Mouse (Mus musculus): ENCODE measurements around the gene Sult1a1. TPM values are rescaled to one million over a fixed set of nuclear protein-coding genes. Genes with fewer than 3 reads are reported as not detected.

The Sult1a1 gene
- polyA plus RNA-seq, 1 experiment from 2014 or later, result 0.79 TPM

DNA sequence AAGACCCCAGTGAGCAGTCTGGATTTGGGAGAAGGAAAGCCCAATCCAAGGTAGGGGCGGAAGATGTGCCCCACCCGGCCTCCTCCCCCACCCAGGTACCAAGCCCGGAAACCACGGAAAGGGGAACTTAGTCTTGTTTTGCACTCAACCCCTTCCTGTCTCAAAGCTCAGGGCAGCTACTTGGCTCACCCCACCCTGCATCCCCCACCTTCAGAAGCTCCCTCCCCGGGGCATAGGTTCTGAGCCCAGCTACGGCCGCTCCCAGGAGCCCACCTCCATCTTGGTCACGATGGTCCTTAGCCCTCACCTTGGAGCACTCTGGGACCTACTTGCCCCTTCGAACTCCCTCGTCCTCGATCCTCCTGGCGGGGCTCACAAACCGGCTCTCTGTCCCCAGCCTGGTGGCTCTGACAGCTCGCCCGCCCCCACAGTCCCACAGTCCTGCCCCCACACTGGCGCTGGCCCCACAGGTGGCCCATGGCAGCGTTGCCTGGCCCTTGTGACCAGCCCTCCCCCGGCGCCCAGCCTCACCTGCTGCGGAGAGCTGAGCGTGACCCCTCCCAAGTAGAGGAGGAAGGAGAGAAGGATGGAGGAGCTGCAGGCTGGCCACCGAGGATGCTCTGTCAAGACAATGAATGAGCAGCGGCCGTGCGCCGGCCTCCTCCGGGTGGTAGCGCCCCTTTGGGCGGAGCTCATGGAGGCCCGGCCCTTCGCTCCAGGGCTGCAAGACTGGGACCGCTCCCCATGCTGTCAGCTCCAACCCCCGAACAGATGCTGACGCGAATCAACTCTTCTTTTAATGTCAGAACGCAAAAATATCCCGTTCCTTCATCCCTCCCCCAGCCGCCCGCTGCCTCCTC lies 28.1 kb upstream of the Sult1a1 start:
- peak overlapping the region; percentile 77 for H3K9ac ChIP-seq
- H3K4me1 ChIP-seq, result peaks cover 27% of the 10 kb centered on the region
- H3K9me3 ChIP-seq, result no peaks in the 10 kb centered on the region
- H3K27ac ChIP-seq, result no peak overlapping the region
- peak; percentile 76 for ATAC-seq (ENCODE audit: low FRiP score, low read depth)
- H3K4me3 ChIP-seq, result peak overlapping the region; percentile 56
- peak overlapping the region; percentile 94 for H3K4me2 ChIP-seq (replicated peaks)
- peaks cover 13% of the 10 kb centered on the region for H3K36me3 ChIP-seq
- peaks cover 28% of the 10 kb centered on the region; the same call in 1 of the 2 replicates for H3K27me3 ChIP-seq (replicated peaks)
- 3% methylated on average over 39 of the region's 39 CpGs for WGBS

DNA sequence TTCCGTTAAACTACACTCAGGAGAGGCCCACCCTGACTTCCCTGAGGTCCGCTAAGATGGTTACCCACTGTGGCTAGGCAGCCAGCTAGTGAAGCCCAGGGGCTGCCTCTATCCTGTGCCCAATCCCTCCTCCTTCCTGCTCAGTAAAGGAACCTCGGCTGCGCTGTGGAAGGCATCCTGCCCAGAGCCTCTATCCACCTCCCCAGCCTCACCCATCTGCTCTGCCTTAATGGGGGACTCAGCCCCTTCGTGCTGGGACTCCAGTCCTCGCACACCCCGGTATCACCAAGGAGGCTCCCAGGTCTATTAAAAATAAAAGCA lies 27.5 kb upstream of the Sult1a1 start:
- H3K4me1 ChIP-seq, result peaks cover 27% of the 10 kb centered on the region
- peaks cover 28% of the 10 kb centered on the region; the same call in 1 of the 2 replicates for H3K27me3 ChIP-seq (replicated peaks)
- H3K4me3 ChIP-seq, result peak overlapping the region; percentile 56
- H3K27ac ChIP-seq, result no peak overlapping the region
- H3K9ac ChIP-seq, result peak overlapping the region; percentile 77
- 20% methylated on average over 7 of the region's 7 CpGs for WGBS
- peak; percentile 22; the same call in 1 of the 2 replicates for ATAC-seq (ENCODE audit: low FRiP score, low read depth)
- H3K36me3 ChIP-seq, result peaks cover 20% of the 10 kb centered on the region
- peak overlapping the region; percentile 94 for H3K4me2 ChIP-seq (replicated peaks)
- H3K9me3 ChIP-seq, result no peaks in the 10 kb centered on the region

DNA sequence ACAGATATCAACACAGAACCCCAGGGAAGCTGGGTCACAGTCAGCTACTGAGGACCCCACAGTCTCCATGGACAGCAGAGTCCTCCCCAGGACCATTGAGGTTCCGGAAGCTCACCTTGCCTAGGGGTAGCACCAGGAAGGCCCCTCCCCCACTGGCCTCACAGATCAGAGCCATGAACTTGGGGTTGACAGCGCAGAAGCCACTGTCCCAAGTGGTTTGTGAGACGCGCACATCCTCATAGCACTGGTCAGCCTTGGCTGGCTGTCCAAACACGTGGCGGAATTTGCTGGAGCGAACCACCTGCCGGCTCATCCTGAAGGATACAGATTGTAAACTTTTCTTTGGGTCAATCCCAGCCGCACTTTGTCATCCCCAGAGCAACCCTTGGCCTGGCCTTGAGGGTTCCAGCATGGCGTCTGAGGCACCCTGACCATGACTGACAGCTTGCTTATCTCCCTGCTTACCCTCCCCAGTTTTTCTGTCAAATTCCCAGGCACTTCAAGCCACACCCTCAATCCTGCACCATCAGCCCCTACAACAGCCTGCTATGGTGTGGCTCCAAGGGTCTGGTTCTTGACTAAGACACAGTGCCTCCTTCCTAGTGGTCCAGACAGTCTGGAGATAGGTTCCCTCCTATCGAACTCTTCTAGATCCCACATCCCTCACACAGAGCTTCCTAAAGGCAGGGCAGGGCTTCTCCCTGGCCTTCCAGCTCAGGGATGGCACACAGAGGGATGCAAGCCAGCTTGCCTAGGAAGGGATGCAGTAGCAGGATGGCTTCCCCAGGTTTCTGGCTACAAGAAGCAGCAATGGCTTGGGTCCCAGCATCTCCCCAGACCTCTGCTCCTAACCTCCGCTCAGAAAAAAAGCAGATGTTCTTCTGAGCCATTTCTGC lies 26.9 kb upstream of the Sult1a1 start:
- Histone ChIP-seq H3K27me3 (replicated peaks) (peaks cover 28% of the 10 kb centered on the region; the same call in 1 of the 2 replicates), H3K9me3 (no peaks in the 10 kb centered on the region), H3K36me3 (peaks cover 21% of the 10 kb centered on the region), H3K4me3 (peak overlapping the region; percentile 56), H3K4me2 (replicated peaks) (peak overlapping the region; percentile 94), H3K9ac (peak overlapping the region; percentile 77), H3K4me1 (peaks cover 27% of the 10 kb centered on the region), H3K27ac (no peak overlapping the region)
- WGBS, result 82% methylated on average over 12 of the region's 12 CpGs
- no peak for ATAC-seq (ENCODE audit: low FRiP score, low read depth)

DNA sequence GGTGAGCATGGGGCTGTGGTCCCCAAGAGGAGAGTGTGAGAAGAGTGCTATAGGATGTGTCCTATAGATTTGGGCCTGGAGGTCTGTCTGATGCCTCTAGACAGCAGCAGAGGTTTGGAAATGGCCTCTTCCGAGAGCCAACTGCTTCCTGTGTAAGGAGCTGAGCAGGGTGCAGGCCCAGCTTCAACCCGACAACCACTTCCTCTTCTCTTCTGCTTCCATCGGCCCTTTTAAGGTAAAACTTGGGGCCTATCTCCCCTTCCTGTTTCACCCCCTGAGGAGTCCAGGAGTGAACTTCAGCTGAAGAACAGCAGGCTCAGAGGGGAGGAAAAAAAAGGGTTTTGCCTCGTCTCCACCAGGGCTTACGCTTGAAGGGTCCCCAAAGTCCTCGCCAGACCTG lies 26.1 kb upstream of the Sult1a1 start:
- H3K36me3 ChIP-seq, result peaks cover 21% of the 10 kb centered on the region
- H3K27ac ChIP-seq, result no peak overlapping the region
- H3K4me1 ChIP-seq, result peaks cover 31% of the 10 kb centered on the region
- H3K4me2 ChIP-seq (replicated peaks), result peak overlapping the region; percentile 94; the same call in 1 of the 2 replicates
- no peak for ATAC-seq (ENCODE audit: low FRiP score, low read depth)
- no peaks in the 10 kb centered on the region for H3K9me3 ChIP-seq
- WGBS, result 82% methylated on average over 6 of the region's 6 CpGs
- H3K4me3 ChIP-seq, result no peak overlapping the region
- H3K9ac ChIP-seq, result no peak overlapping the region
- H3K27me3 ChIP-seq (replicated peaks), result peaks cover 28% of the 10 kb centered on the region; the same call in 1 of the 2 replicates

DNA sequence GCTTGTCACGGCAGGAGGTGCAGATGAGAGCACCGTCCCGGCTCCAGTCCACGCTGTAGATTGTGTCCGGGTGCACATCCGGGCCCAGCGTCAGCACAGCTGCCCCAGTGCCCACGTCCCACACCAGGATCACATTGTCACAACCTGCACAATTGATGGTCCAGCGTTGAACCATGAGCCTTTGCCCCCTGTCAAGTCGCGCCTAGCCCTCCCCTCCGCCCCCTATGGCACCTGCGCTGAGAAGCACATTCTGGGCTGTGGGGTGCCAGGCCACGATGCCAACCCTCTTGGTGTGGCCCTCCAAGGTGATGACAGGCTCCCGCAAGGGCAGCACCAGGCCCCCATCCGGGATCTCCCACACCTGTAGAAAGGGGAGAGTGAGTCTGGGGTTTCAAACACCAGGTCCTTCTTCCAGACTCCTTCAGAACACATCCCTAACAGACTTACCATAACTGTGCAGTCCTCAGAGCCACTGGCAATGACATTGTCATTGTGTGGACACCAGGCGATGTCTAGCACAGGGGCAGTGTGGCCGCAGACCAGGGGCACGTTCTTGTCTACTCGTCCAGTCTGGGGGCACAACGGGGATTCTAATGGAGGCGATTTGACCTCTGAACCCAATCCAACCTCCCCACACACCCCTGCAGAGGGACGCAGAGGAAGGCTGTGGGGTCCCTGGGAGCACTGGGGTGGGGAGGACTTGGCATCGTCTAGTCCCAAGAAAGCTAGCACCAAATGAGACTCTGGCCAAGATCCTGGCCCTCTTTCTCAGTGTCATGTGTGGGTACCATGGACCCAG lies 25.5 kb upstream of the Sult1a1 start:
- Histone ChIP-seq H3K27ac (no peak overlapping the region), H3K9me3 (no peaks in the 10 kb centered on the region), H3K27me3 (replicated peaks) (peaks cover 28% of the 10 kb centered on the region; the same call in 1 of the 2 replicates), H3K9ac (0 out of 2 replicates have a peak overlapping the region, but pooled peaks have one; percentile 3), H3K4me3 (no peak overlapping the region), H3K4me1 (peaks cover 37% of the 10 kb centered on the region), H3K36me3 (peaks cover 21% of the 10 kb centered on the region), H3K4me2 (replicated peaks) (peak overlapping the region; percentile 94)
- whole genome bisulfite sequencing, result 56% methylated on average over 24 of the region's 24 CpGs
- ATAC-seq (ENCODE audit: low FRiP score, low read depth), result no peak

DNA sequence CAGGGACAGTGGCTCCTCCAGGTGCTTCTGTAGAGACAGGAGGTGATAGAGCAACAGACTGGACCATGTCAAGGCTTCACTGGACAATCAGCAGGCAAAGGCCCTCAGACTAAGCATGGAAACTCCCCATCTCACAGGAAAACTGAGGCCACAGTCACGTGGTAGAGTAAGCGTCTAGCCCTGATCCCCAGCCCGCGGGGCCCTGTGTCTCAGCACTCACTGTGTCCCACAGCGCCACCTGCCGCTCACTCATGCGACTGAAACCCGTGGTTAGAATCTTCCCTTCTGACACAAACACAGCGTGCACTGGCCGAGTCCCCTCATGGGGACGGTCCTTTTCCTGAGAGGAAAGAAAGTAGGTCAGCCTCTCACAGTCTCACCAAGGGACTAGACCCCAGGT lies 24.8 kb upstream of the Sult1a1 start:
- ATAC-seq (ENCODE audit: low FRiP score, low read depth), result peak; percentile 46
- Histone ChIP-seq H3K27ac (no peak overlapping the region), H3K27me3 (replicated peaks) (peaks cover 28% of the 10 kb centered on the region; the same call in 1 of the 2 replicates), H3K4me2 (replicated peaks) (peak overlapping the region; percentile 94), H3K9ac (0 out of 2 replicates have a peak overlapping the region, but pooled peaks have one; percentile 3), H3K4me3 (no peak overlapping the region), H3K4me1 (peaks cover 44% of the 10 kb centered on the region), H3K9me3 (no peaks in the 10 kb centered on the region), H3K36me3 (peaks cover 21% of the 10 kb centered on the region)
- 1% methylated on average over 11 of the region's 11 CpGs for WGBS

DNA sequence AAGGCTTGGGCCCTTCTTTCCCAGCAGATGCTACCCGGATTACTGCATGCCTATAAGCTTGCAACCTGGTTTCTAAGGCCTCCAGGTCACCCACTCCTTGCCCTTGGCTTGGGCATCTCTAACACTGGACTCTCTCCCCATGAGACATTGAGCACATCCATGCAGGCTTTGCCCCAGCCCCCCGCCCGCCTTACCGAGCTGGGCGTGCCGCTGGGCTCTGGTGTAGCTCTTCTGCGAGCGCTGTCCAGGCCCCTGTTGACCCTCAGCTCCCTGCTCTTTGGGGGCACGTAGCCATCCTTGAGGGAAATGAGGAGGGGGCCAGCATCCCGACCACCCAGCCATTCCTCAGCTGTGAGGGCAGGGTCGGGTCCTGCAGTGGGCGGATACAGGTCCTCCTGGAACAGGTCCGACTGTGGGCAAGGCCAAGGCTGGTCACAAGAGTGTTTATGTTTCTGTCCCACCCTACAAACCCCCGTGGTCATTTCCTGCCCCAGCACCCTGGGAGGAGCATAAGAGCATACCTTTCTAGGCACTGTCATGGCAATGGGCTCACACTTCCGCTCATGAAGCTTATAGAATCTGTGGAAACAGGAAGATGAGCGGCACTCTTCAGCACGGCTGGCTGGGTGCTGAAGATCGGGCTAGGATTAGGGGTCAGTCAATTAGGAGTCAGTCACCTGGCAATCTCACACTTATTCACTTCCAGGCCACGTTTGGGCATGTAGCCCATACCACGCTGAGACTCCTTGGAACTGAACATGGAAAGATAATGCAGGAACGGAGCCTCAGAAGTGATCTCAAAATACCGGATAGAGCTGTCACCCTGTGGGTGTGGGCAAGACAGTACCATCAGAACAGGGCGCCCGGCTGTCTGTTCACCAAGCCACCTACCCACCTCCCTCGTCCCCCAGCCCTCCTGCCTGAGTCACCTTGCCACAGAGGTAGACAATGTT lies 24.1 kb upstream of the Sult1a1 start:
- Histone ChIP-seq H3K4me2 (replicated peaks) (peak overlapping the region; percentile 94; the same call in 1 of the 2 replicates), H3K4me1 (peaks cover 44% of the 10 kb centered on the region), H3K9me3 (no peaks in the 10 kb centered on the region), H3K36me3 (peaks cover 21% of the 10 kb centered on the region), H3K27ac (no peak overlapping the region), H3K4me3 (no peak overlapping the region; the same call in 1 of the 2 replicates), H3K27me3 (replicated peaks) (peaks cover 23% of the 10 kb centered on the region; the same call in 1 of the 2 replicates), H3K9ac (no peak overlapping the region)
- no peak for ATAC-seq (ENCODE audit: low FRiP score, low read depth)
- 85% methylated on average over 25 of the region's 25 CpGs for WGBS

DNA sequence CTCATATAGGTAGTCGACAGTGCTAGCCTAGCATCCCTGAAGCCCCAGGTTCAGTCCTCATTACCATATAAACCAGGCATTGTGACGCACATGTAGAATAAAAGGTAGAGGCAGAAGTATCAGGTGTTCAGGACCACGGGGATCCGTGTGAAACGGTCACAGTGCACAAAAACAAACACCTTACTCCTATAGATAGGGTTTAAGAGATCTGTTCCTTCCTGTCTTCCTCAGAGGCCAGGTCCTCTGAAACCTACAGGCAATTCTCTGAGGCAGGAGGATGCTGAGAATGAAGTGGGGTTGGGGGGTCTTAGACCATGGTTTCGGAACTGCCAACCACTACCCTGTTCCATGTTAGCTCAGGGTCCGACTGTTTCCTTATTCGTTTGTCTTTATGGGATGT lies 21.6 kb upstream of the Sult1a1 start:
- ATAC-seq (ENCODE audit: low FRiP score, low read depth), result no peak
- peaks cover 40% of the 10 kb centered on the region for H3K4me1 ChIP-seq
- H3K36me3 ChIP-seq, result peaks cover 21% of the 10 kb centered on the region
- 0 out of 2 replicates have a peak overlapping the region, but pooled peaks have one; percentile 92 for H3K4me2 ChIP-seq (replicated peaks)
- H3K27ac ChIP-seq, result no peak overlapping the region
- no peaks in the 10 kb centered on the region for H3K9me3 ChIP-seq
- H3K4me3 ChIP-seq, result no peak overlapping the region
- no peak overlapping the region for H3K9ac ChIP-seq
- peaks cover 6% of the 10 kb centered on the region; the same call in 1 of the 2 replicates for H3K27me3 ChIP-seq (replicated peaks)
- WGBS, result 94% methylated on average over 8 of the region's 8 CpGs

DNA sequence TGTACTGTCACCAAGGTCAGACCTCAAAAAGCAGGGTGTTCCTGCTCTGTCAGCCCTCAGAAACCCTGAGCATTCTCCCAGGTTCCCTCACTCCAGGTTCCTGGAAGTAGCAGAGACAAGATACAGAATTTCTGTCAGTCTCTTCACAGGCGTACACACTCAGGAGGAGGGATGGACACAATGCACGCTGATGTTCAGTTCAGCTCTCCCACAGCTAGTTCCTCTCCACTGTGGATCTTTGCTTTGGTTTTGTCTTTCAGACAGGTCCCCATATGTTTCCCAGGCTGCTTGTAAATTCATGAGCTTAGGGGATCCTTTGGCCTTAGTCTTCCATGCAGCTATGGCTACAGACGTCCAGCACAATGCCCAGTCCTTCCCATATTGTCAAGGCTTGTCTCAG lies 20.7 kb upstream of the Sult1a1 start:
- peaks cover 4% of the 10 kb centered on the region; the same call in 1 of the 2 replicates for H3K27me3 ChIP-seq (replicated peaks)
- H3K9ac ChIP-seq, result peak overlapping the region; percentile 75; the same call in 1 of the 2 replicates
- ATAC-seq (ENCODE audit: low FRiP score, low read depth), result no peak
- H3K36me3 ChIP-seq, result peaks cover 28% of the 10 kb centered on the region
- 77% methylated on average over 3 of the region's 3 CpGs for WGBS
- no peak overlapping the region for H3K27ac ChIP-seq
- no peaks in the 10 kb centered on the region for H3K9me3 ChIP-seq
- peaks cover 38% of the 10 kb centered on the region for H3K4me1 ChIP-seq
- peak overlapping the region; percentile 92 for H3K4me2 ChIP-seq (replicated peaks)
- H3K4me3 ChIP-seq, result peak overlapping the region; percentile 84

DNA sequence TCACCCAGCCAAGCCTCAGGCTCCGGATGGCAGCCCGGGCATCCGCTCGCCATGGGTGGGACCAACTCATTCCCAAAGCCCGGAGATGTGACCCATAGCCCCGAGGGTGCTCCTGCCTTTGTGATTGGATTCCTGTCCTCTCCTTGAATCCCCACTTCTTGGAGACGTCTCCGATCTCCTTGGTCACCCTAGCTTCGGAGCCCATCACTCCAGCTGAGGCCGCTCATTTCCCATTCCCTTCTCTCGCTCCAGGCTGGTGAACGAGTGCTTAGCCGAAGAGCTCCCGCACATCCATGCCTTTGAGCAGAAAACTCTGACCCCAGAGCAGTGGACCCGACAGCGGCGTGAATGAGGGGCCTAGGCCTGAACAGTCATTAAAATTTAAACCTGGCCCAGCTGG lies 20.1 kb upstream of the Sult1a1 start:
- ATAC-seq (ENCODE audit: low FRiP score, low read depth), result no peak
- H3K9me3 ChIP-seq, result no peaks in the 10 kb centered on the region
- peak overlapping the region; percentile 92 for H3K4me2 ChIP-seq (replicated peaks)
- peaks cover 30% of the 10 kb centered on the region for H3K36me3 ChIP-seq
- H3K4me3 ChIP-seq, result peak overlapping the region; percentile 84
- no peak overlapping the region for H3K27ac ChIP-seq
- peak overlapping the region; percentile 75 for H3K9ac ChIP-seq
- peaks cover 33% of the 10 kb centered on the region for H3K4me1 ChIP-seq
- H3K27me3 ChIP-seq (replicated peaks), result no peaks in the 10 kb centered on the region
- WGBS, result 3% methylated on average over 17 of the region's 17 CpGs
